Mouse (Mus musculus) retina, adult 2 months (tissue): ENCODE measurements around the gene Gm19426.
A peak's percentile ranks its signal among the peaks of the same experiment; 100 is the strongest.

Source experiments
- DNase-seq: peaks from one replicate; pipeline ENCODE4 v3.0.0-alpha.2; 2012; ENCODE audit warnings: low read depth, low spot score

Gm19426 gene

GRCm38 (mm10) chr2:84743561-84743960 is at the start of gene Gm19426:
Gene Gm19426 (minus strand): TSS chr2:84743655.
- DNase-seq: peak; percentile 37

- DNase-seq: no peak
Observed at GRCm38 (mm10) chr2:84793154-84793553, 49.7 kb upstream of the Gm19426 start.

GRCm38 (mm10) chr2:84792516-84792915 is 49.1 kb upstream of the Gm19426 start:
- DNase-seq: no peak

DNA sequence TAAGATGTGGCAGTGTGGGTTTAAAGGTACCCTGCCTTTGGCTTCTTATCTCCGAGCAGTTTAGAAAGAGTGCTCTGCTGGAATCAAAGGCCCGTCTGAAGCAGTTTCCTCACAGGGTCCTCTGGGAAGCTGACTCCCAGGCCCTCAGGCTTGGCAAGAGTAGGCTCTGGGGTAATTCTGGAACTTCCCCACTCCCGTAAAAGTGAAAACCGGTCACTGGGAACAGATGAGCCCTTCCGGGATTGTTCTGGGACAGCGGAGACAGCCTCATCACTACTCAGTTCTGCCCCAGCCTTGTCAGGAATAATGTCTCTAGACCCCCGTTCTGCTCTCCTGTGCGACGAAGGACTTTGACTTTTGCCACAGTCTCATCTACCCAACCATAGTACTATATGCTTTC is 47.0 kb upstream of the Gm19426 start:
- no peak for DNase-seq

DNA sequence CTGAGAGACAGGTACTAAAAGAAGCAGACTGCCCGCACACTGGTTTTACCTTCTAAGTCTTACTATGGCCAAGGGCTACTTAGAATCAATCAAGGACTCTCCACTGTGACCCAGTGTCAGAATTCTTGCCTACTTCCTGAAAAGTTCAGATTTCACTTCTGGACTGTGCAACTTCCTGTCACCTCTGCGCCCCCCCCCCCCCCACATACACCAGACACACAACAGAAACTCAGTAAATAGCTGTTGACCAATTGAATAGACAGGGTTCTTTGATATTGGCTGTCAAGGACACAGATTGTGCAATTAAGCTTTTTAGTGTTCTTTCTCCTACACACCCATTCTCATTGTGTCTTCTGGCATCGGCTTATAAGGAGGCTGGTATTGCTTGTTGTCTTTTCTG is 44.9 kb upstream of the Gm19426 start:
- no peak for DNase-seq

DNA sequence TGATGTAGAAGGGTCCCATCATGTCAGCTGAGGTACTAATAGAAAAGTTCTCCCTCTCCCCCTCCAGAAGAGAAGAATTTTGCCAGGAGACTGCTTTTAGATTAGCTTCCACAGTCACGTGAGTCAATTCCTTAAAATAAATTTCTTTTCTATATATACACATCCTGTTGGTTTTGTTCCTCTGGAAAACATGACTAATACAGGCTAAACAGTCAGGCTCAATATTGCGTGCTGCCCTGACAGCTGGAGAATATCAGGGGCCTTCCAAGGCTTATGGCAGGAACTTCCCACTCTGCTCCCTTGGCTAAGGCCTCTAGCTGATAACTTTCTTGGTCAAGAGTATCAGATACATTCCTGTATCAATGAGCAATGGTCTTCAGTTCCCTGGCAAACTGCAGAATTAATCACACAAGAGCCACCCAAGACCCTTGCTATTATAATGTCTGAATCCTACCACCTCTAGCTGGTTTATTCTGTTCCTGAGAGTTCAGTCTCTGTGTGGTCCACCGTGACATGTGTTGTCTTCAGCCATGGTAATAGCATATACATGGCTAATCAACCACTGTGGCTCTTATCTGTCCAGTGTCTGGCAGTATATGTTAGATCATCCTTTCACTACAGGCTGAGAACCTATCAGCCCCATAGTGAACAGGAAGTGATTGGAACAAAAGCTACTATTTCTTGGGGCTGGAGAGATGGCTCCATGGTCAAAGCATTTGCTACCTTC is 40.5 kb upstream of the Gm19426 start:
- no peak for DNase-seq

DNA sequence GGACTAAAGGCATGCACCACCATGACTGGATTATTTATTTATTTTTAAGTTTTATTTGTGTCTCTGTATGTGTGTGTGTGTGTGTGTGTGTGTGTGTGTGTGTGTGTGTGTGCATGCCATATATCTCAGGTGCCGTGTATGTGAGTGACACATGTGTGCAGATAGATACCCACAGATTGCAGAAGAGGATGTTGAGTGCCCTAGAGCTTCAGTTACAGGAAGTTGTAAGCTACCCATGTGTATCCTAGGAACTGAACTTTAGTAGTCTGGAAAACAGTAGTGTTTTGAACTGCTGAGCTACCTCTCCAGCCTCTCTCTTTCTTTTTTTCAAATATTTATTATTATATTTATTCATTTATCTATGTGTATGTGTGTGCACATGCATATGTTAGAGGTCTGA is 39.9 kb upstream of the Gm19426 start:
- DNase-seq: no peak

DNA sequence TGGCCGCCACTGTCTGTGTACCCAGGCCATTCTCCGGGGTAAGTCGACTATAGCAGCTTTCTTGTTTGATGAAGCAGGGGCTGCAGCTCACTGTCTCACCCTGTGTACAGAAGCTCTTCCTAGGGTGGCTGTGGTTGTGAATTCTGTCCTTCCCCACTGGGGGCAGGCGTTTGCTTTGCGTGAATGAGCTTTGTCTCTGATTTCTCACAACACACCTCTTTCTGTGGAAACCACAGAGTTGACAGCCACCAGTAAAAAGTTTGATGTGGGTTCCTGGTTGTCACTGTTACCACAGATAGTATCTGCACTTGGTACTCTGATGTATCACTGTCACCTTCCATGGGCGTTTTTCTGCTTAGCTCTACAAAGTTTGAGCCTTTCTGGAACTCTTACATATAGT is 35.8 kb upstream of the Gm19426 start:
- DNase-seq: no peak

GRCm38 (mm10) chr2:84777706-84778105 is 34.3 kb upstream of the Gm19426 start:
- no peak for DNase-seq

- DNase-seq: no peak
Observed at GRCm38 (mm10) chr2:84775665-84776064, 32.2 kb upstream of the Gm19426 start.

- DNase-seq: no peak
Observed at GRCm38 (mm10) chr2:84775241-84775640, 31.8 kb upstream of the Gm19426 start, which contains the start of gene Serping1. Gene Serping1 (minus strand): TSS chr2:84775444.

GRCm38 (mm10) chr2:84774751-84775150 is 31.3 kb upstream of the Gm19426 start:
- DNase-seq: no peak

GRCm38 (mm10) chr2:84773195-84773594 is 29.7 kb upstream of the Gm19426 start:
- no peak for DNase-seq

DNA sequence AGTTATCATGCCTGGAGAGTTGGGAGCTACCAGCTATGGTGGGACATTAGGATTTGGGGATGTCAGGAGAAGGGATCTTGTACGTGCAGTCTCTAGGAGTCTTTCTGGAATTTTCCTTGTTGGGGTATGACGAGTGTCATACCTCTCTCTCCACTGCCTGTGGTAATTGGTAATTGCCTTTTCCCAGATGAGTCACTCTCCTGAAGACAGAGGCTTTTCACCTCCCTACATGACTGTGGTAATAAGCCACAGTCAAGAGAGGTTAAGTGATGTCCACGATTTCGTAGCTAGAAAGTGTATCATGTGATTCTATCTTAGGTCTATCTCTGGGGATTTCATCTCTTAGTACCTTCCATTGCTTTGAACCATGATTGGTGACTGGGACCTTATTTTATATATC is 29.0 kb upstream of the Gm19426 start:
- no peak for DNase-seq

DNA sequence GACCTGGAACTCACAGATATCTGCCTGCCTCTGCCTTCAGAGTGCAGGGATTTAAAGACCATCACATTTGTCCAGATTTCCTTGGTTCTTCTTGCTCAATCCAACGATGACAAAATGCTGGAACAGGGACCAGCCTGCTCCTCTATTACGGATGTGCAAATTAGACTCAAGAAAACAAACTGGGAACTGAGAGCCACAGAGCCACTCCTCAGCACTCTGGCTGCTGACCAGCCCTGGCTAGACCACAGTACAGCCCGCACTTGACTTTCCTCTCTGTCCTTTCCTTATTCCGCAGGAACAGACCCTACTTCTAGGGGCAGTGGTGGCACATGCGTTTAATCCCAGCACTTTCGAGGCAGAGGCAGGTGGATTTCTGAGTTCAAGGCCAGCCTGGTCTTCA is 27.0 kb upstream of the Gm19426 start:
- no peak for DNase-seq

DNA sequence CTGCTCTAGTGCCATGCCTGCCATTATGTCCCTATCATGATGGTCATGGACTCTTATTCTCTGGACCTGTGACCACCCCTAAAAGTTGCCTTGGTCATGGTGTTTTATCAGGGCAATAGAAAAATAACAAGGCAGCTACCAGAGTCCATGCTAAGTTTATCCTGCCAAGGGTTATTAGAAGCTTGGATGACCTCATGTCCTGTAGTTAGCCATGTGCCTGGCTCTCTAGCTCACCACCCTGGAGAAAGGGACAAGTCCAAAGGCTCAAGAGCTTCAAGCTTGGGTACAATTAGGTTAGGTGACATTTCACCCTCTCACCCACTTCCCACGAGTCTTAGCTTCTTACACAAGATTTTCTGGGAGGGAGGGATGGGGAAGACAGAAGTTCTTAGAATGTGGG is 19.4 kb upstream of the Gm19426 start:
- no peak for DNase-seq

- DNase-seq: no peak
Observed at GRCm38 (mm10) chr2:84762295-84762694, 18.8 kb upstream of the Gm19426 start.

DNA sequence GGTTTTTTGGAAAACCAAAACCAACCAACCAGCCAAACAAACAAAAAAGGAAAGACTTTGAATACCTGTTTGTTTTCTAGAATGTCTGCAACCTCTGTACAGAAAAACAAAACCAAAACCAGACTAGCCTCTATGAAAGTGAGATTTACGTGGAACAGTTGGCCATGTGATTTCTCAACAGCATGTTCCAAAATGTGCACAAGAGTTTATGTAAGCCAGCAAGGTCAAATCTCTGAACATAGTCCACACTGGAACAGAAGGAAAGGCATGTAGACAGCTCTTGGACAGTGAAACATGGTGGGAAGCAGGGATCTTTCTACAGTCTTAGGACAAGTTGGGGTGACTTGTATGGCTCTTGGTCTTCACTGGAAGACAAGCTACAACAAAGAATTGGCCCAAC is 18.4 kb upstream of the Gm19426 start:
- DNase-seq: no peak

GRCm38 (mm10) chr2:84761309-84761708 is 17.9 kb upstream of the Gm19426 start:
- no peak for DNase-seq

- no peak for DNase-seq
Observed at GRCm38 (mm10) chr2:84760777-84761176, 17.3 kb upstream of the Gm19426 start.

GRCm38 (mm10) chr2:84758542-84759127 is 15.2 kb upstream of the Gm19426 start:
- DNase-seq: no peak

- DNase-seq: no peak
Observed at GRCm38 (mm10) chr2:84757026-84757682, 13.7 kb upstream of the Gm19426 start.

DNA sequence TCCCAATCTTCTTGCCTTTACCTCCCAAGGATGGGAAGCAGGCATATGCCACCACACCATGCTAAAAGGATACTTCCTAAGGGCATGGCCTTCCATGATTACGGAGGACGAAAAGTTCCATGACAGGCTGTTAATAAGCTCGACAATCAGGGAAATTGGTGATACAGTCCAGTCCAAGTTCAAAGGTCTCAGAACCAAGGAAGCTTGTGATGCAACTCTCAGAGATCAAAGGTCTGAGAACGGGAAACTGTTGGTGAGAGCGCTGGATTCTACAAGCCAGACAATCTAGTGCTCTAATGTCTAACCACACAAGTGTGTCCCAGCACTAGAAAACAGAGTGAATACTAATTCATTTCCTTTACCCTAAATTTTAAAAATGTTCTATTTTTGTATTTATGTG is 12.8 kb upstream of the Gm19426 start:
- no peak for DNase-seq
